Mouse (Mus musculus) ES-CJ7 (cell line): Measurements from ENCODE around the gene Gm853.

ENCODE experiments used
- DNase-seq: peaks from one replicate; pipeline ENCODE4 v3.0.0; 2011; ENCODE audit warnings: low read depth, low spot score

Gene Gm853

DNA sequence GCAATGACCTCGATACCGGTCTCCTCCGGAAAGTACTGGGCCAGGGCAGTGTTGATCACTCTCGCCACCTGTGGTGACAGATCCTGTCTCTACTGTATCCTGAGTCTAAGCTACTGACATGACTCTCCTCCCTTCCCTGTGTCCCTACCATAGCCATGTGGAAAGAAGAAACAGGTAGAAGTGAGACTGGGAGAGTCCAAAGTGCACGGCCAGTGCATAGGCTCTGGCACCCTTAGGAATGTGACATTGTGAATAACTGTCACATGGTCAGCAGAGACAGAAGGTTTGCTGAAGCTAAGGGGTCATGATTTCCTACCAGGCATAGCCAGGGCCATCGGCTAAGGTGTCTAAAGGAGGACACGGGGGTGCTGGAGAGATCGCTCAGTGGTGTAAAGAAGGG, 6.8 kb downstream of the Gm853 start:
- DNase-seq: no peak

DNA sequence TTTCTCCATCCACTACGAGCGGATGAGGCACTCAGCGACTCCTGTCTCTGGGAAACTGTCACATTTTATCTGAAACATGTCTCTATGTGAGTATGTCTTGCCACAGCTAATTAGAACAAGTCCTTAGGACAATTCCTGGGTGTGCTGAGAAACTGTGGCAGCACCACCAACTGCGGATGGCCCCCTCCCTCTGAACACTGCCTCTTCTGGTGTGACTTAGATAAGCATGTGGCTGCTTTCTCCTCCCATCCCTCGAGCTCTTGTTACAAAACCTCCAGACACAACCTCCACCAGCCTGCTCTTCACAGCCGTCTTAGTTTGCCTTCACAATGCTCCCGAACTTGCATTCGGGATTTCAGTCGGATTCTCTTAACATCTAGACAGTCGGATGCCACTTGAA, 8.3 kb downstream of the Gm853 start:
- DNase-seq: no peak

DNA sequence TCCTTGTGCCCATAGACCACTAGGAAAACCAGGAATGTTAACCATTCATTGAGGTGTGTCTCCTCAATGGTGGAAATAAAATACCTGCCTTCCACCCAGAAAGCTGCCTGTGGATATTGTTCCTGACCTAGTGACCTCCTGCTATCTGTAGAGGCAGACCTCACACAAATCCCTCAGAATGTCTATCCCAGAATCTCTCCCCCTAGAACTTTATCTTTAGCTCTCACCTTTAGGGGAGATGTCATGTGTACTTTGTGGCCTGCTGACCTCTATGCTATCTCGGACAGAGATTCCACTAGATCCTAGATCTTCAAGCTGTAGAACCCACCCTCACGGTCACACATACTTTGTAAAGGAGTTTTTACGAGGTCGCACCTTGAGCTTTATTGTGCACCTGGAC, 9.0 kb downstream of the Gm853 start:
- DNase-seq: no peak

DNA sequence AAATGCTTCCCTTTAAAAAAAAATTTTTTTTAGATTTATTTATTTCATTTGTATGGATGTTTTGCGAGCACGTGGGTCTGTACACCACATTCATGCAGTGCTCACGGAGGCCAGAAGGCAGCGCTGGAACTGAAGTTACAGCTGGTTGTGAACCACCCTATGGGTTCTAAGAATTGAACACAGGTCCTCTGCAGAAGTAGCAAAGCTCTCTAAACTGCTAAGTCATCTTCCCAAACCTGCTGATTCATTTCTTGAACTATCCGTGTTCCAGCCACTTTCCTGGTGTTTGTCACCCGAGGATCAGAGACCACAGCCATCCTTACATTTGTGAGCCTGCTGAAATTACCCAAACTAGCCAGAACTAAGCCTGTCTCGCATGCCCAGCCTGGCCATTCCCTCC, 9.8 kb downstream of the Gm853 start:
- no peak for DNase-seq

DNA sequence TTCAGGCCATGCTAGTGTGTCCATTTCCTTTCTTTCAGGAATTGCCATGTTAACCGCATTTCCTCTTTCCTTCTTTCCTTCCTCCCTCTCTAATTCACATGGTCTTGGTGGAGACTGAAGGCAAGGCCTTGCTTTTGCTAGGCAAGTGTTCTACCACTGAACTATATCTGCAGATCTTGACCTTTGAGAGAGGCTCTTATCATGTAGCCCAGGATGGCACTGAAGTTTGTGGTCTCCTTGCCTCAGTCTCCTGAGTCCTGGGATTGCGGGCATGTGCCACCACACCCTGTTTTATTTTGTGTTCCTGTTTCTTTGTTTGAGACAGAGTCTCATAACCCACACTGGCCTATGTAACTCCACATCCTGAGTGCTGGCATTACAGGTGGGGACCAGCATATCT, 10.3 kb downstream of the Gm853 start:
- DNase-seq: no peak

DNA sequence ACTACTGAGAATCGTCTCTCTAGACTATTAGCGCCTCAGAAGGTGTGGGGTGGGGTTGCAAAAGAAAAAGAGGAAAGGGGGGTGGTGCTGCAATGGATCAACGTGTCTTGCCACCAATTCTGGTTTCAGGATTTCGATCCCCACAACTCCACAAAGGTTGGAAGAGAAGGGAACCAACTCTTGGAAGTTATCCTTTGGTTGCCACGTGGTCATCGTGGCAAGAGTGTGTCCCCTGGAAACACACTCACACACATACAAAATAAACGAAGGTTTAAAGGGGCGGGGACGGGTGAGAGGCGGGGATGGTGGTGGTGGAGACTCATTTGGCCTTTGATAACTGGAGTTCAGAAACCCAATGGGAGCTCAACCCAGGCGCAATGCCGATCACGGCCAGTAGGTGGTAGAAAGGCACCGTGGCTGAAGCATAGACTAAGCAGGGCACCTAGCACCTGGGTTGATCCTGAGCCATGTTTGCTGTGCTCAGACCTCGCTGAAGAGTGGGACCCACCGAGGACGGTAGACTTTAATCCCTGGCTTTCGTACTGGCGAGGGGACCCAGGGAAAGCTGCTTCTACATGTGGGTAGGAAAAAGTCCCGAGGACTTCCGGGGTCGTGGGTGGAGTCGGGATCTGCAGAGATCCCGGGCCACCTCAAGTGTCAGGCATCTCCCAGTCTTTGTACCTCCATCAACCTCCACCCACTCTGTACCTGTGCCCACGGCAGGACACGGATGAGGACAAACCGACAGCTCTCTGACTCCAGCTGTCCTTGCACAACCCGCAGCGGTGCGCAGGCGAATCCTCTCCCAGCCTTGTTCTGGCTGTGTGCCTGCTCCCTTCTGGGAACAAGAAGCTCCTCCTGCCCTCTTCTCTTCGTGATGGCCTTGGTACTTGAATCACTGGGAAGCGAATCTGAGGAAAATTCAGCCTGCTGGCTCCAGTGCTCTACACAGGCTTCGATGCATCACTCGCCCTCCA, 23.2 kb downstream of the Gm853 start:
- DNase-seq: peak; percentile 88

DNA sequence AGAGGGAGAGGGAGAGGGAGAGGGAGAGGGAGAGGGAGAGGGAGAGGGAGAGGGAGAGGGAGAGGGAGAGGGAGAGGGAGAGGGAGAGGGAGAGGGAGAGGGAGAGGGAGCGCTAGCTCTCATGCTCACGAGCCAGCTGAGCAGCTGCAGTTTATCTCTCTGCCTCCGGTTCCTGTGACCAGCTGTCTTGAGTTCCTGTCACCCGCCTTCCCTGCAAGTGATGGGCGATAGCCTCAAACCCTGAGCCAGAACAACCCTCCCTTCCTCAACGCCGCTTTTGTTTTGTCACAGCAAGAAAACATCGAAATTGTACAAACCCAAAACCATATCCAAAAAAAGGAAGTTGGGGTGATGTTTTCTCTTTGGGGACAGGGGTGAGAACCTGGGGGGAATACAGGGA, 25.7 kb downstream of the Gm853 start:
- no peak for DNase-seq

DNA sequence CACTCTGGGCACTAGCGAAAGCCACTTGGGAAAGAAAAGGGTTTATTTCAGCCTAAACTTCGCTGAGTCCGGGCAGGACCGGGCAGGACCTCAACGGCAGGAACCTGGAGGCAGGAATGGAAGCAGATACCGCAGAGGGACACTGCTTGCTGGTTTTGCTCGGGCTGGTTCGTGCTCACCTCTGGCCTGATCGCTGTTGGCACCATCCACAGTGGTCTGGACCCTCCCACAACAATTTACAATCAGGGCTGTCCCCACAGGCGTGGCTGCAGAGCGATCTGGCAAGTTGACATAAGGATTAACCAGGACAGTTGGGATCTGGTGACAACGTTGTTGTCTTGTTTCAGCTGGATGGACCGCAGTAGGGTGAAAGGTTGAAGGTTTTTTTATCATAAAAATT, 26.3 kb downstream of the Gm853 start:
- DNase-seq: peak; percentile 64

DNA sequence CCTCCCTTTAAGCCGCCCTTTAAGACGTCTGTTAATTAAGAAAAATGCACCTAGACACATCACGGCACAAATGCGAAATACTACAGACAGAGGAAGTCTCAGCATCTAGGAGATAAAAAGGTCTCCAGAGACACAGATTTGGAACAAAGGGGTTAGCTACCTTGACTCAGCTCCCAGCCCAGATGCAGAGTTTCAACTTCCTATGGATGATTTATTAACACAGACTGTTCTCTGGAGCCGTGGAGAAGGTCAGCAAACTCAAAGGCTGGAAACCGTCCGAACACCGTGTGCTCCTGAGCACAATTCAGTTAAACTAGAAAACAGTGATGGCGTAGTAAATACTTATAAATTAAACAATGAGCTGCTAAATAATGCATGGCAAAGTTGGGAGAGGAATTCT, 29.9 kb downstream of the Gm853 start:
- DNase-seq: no peak

DNA sequence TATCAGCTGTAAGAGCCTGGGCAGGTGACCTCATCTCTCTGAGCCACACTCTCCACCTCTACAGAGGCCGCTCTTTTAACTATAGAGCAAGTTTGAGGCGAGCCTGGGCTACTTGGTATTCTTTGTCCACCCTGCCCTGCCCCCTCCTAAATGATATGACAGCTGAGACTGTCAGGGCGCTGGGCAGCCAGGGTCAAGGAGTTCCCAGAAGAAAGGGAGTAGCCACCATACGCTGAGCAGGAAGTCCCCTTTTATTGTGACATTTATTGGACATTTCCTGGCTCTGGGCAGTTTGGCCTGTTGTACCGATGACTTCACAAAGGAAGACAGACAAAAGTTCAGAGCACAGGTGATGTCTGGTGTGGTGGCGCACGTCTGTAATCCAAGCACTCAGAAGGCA, 32.6 kb downstream of the Gm853 start:
- DNase-seq: no peak

DNA sequence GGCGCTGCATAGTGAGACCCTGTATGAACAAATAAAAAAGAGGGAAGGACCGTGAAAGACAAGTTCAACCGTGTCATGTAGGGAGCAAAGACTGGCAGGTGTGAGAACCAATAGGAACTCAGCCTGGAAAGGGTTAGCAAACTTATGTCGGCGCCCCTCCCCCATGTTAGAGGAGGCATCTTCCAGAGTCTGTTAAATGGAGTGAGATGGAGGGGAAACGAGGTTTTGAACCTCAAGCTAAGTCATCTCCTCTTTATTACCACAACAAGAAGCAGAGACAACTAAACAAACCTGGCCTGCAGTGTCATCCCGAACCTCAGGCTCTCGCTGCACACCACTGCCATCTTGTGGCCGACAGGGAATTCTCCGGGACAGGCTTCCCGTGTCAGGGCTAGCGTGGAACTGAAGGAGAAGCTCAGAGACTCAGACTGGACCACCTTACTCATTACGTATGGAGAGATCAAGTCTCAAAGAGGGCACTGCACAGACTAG, 33.3 kb downstream of the Gm853 start:
- peak; percentile 86 for DNase-seq

DNA sequence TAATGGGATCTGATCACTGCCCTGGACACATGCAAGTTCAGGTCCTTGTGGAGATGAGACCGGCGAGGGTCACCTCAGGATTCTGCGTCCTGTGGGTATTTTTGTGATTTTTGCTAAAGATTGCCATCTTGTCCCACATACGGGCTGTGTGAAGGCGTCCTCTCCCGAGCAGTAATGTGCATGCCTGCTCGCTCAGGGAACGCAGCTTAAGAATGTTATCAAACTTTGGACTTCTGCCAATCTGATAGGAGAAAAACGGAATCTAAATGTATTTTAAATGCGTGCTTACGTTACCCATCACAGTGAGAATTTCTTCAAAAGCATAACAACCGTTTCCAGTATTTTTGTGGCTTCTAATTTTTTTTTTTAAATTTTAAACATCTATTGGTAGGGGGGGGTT, 35.3 kb downstream of the Gm853 start:
- no peak for DNase-seq

DNA sequence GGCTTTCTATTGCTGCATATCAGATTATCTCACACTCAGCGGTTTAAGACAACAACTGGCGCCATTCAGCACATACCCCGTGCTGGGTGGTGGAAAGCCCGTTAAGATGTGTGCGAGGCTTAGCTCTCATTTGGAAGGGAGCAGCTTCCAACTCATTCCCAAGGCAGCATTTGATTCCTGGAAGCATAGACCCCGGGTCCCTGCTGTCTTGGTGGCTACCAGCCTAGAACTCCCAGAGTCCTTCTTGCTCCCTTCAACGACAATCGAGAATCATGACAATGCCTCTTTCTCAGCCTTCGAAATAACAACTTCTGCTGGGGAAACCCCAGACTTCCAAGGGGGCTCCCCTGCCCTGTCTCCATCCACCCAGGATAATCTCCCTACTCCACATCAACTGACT, 35.8 kb downstream of the Gm853 start:
- no peak for DNase-seq

DNA sequence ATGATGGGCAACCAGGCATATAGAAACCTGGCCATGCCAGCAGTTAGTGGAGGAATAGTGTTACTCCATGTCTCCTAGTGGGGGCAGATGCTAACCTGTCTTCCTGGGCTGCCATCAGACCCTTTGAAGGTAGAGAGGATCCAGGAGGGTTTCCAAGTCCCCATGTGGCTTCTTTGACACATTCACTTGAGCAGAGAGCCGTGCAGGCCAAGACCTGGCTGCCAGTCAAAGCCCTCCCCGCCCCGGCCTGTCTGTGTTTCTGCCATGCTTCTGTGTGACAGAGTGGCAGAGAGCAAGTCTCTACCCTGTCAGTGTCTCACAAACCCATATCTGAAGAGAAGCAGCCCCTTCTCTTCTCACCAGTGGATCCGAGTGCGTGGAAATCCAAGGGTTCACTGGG, 38.3 kb downstream of the Gm853 start:
- DNase-seq: no peak

DNA sequence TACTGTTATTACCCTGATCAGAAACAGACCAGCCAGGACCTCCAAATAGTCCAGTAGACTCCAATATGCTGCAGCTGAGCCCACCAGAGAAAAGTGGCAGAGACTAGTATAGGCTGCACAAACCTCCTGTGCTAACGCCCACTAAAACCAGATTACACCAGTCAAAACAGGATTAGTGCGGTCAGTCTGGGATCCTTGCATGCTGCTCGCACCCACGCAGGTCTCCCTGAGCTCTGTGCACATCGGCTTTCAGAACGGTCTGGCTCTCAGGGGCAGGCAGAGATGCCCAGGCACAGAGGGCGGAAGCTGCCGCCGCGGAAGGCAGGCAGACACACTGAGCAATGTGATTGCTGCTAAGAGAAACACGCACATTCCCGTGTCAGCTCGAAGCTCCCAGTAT, 39.2 kb downstream of the Gm853 start:
- peak; percentile 72 for DNase-seq

DNA sequence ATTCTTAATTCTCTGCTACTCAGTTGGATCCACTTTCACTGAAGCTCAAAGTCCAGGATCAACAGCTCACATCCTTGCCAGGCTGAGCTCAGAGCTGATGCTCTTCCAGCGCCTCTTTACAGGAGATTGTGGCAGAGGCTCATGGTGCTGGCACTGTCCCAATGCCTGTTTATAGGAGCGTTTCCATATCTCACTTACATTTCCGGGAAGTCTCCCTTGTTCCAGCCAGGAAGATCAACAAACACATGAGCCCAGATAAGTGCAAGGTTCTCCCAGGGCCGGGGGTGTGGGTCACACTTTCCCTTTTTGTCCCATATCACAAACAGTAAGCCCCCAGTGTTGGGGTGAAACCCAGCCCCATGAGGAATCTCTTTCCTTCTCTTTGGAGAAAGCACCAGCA, 40.3 kb downstream of the Gm853 start:
- DNase-seq: no peak

DNA sequence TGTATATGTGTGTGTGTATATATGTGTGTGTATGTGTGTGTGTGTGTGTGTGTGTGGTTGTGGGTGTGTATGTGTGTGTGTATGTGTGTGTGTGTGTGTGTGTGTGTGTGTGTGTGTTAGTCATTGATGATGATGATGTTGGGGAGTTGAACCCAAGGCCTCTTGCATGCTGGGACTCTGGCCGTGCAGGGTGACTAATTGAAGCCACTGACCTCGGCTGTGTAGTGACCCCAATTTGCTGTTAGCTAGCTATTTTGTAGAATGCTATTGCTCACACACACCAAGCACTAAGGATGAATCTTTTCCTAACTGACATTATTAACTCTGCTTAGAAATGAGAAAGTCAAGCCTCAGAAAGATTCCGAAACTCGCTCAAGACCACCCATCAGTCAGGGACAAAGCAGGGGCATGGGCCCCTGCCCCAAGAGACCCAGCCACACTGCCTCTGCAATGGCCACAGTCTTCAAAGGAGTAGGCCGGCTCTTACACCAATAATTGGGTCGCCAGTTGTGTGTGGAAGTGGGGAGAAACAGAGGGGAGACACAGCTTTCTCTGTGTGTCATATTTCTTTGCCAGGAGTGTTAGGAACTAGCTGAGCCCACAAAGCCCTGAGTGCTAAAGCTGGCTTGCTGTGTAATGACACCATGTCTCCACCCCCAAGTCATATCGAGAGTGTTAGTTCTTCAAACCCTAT, 41.1 kb downstream of the Gm853 start:
- no peak for DNase-seq

DNA sequence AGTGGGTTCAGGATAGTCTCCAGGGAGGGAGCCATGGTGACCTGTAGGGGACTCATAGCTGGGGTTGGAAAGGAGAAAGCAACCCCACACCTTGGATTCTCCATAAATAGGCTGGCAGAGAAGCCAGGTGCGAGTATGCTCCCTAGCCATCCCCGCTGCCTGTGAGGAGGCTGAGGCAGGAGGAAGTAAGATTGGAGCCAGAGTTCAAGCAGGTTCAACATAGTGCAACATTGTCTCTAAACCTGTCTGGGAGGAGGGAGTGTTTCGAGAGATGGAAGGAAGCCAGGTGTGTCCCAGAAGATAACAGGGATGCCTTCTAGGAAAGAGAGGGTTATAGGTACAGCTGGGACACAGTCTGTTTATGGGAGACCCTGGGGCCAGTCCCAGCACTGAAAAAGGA, 42.3 kb downstream of the Gm853 start:
- no peak for DNase-seq

DNA sequence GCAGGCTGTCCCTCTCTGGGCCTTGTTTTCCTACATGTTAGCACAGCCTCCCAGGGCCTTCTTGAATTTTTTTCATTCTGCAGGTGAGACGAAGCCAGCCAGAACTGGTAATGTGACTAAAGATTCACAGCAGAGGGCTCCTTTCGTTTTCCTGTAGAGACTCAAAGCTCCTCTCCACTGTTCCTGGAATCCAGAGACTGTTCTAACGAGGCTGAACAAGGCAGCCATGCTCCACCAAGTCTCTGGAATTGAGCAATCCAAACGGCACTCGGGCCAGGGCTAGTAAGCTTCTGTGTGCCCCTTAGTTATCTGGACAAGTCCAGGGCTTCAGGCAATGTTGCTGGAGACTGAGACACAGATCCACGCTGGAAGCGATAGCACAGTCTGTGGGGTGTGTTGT, 44.7 kb downstream of the Gm853 start:
- no peak for DNase-seq

DNA sequence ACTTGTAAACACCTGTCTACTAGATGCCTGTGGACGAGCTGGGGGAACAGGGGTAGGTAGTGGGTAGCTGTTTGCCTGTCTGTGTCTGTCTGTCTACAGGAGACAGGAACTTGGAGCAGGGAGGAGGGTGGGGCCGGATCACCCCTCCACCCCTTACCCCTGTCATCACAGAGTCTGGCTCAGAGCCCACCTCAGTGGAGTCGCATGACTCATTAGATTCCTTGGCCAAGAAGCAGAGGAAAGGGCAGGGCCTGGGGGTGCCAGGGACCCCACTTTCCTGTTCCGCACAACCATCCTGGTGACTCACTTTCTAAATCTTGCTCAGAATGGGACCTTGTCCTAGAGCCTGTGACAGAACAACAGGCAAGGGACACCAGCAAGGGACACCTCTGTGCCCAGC, 45.1 kb downstream of the Gm853 start:
- DNase-seq: no peak

DNA sequence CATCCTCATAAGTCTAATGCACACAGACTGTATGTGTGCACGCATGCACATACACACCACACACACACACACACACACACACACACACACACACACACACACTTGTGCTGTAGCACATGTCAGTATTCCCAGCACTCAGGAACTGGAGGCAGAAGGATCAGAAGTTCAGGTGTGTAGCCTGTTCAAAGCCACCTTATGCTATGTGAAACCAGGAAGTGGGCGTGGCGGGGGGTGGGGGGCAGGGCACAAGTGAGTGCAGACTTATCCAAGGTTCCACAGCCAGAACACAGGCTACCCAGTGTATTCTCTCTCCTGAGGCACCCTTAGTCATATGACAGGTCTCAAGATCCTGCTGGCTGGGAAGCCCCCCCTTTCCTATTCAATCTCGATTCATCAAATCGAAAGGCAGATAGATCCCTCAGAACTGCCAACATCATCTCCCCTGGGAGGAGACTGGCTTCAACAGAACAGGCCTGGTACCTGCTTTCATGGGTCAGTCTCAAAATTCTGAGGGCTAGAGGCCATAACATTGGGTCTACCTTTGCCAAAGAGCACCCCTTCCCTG, 46.0 kb downstream of the Gm853 start:
- no peak for DNase-seq

DNA sequence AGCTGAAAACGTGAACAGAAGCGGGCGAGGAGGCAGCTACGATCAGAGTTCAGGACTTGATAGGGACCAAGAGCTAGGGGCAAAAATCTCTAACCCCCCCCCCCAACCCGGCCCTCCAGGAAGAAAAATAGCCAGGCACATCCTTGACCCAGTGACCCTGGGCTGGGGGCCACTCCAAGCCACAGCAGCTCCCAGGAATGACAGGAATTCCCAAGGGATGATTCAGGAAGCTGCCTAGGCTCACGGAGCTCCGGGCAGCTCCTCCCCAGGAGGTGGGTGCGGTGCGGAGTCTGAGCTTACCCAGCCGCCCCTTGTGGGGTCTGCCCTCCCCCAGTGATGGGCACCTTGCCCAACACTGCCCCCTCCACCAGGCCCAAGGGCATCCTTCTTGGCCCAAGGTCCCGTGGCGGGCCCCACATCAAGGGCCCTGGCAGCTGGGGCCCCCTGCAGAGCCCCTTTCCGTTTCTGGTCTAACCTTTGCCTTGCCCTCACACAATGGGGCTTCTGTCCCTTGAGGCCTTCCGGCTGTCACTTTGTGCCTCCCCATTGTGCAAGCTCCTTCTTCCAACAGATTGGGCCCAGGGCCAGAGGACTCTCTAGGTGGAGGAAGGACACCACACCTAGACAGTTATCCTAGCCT, 47.0 kb downstream of the Gm853 start, which contains the start of gene Tinagl1:
Gene Tinagl1, minus strand, starts transcription at position 51 of the 640 bp plus-strand sequence.
- peak; percentile 54 for DNase-seq
